Mouse (Mus musculus) liver, postnatal 0 days (tissue): Measurements from ENCODE around the gene Myl9.

ENCODE experiments used
- CTCF ChIP-seq: sonication (generic); IDR thresholded peaks from 2 replicates; pipeline ENCODE4 v1.5.1; 2016; ENCODE audit warnings: antibody characterized with exemption, low read depth
- EP300 ChIP-seq: IDR thresholded peaks from 2 replicates; pipeline ENCODE4 v1.6.1; 2016; ENCODE audit warnings: antibody characterized with exemption, low read depth, mild to moderate bottlenecking

- no peak for TF ChIP-seq CTCF
- no peak for TF ChIP-seq EP300
These were observed 39.7 kb downstream of the Myl9 start for GRCm38 (mm10) chr2:156814893-156815292.
